Mouse (Mus musculus) kidney, postnatal 0 days (tissue): ENCODE measurements around the gene Twist1. TPM values are rescaled to one million over a fixed set of nuclear protein-coding genes. Genes with fewer than 3 reads are reported as not detected.

ENCODE experiments used
- ATAC-seq: fragments of 200-750 bp; cut with Nextera tagmentation; replicated peaks from 2 replicates; pipeline ENCODE4 v1.8.0; 2017; ENCODE audit warnings: low read depth, moderate number of reproducible peaks, moderate TSS enrichment, moderate library complexity; ENCODE audit not compliant: low FRiP score
- DNase-seq: peaks from one replicate; pipeline ENCODE4 v3.0.0-alpha.2; 2016; ENCODE audit warnings: low spot score
- H3K27ac ChIP-seq: fragments of 300-500 bp; sonication (generic); 2 replicates; pipeline ENCODE4 v1.5.1; 2014; ENCODE audit warnings: mild to moderate bottlenecking
- H3K27me3 ChIP-seq: fragments of 300-500 bp; sonication (generic); 2 replicates; pipeline ENCODE4 v1.6.1; 2014; ENCODE audit warnings: low read length, mixed read lengths; ENCODE audit not compliant: insufficient read depth
- H3K36me3 ChIP-seq: fragments of 300-500 bp; sonication (generic); 2 replicates; pipeline ENCODE4 v1.6.1; 2014; ENCODE audit warnings: low read length, mixed read lengths; ENCODE audit not compliant: insufficient read depth
- H3K4me1 ChIP-seq: fragments of 300-500 bp; sonication (generic); replicated peaks from 2 replicates; pipeline ENCODE4 v1.6.1; 2014; ENCODE audit warnings: antibody characterized with exemption, low read length, mixed read lengths; ENCODE audit not compliant: insufficient read depth
- H3K4me2 ChIP-seq: fragments of 300-500 bp; sonication (generic); 2 replicates; pipeline ENCODE4 v1.6.1; 2014; ENCODE audit warnings: mild to moderate bottlenecking, low read length, moderate library complexity, mixed read lengths
- H3K4me3 ChIP-seq: fragments of 300-500 bp; sonication (generic); replicated peaks from 2 replicates; pipeline ENCODE4 v1.5.1; 2014; ENCODE audit warnings: low read depth, low read length
- H3K9ac ChIP-seq: fragments of 300-500 bp; sonication (generic); 2 replicates; pipeline ENCODE4 v1.6.1; 2014; ENCODE audit warnings: low read depth, low read length
- H3K9me3 ChIP-seq: fragments of 300-500 bp; sonication (generic); replicated peaks from 2 replicates; pipeline ENCODE4 v1.6.1; 2016; ENCODE audit warnings: low read length, inconsistent platforms, mixed read lengths
- CTCF ChIP-seq: IDR thresholded peaks from 2 replicates; pipeline ENCODE4 v1.5.1; 2016; ENCODE audit warnings: antibody characterized with exemption, low read depth, mild to moderate bottlenecking, moderate library complexity
- WGBS: fragments of 180-500 bp; shearing (Covaris S2); extraction: QIAGEN DNeasy Blood & Tissue Kit; methylation state at CpG from one replicate; pipeline ENCODE4 v1.1.7; 2014; 5-methylcytosine and 5-hydroxymethylcytosine counted together
- polyA plus RNA-seq: library from polyadenylated mRNA; unstranded; fragments of >200 nt; fragmentation: Nextera tagmentation; extraction: Ambion mirVana; gene quantifications from 2 replicates; pipeline ENCODE4 v1.2.1, GENCODE M21; 2015

Twist1 gene
- polyA plus RNA-seq, 1 experiment from 2014 or later: 4.3 TPM

- DNase-seq (no peak), ATAC-seq (no peak)
- no peak overlapping the region for H3K4me2 ChIP-seq
- H3K36me3 ChIP-seq: no peaks in the 10 kb centered on the region
- H3K4me3 ChIP-seq: no peak overlapping the region
- WGBS: 21% methylated on average over 5 of the region's 5 CpGs
- H3K9me3 ChIP-seq: no peaks in the 10 kb centered on the region
- TF ChIP-seq CTCF: no peak
- peaks cover 11% of the 10 kb centered on the region for H3K4me1 ChIP-seq
- H3K9ac ChIP-seq: no peak overlapping the region
- H3K27me3 ChIP-seq: peaks cover 66% of the 10 kb centered on the region
- H3K27ac ChIP-seq: no peak overlapping the region
Measured at GRCm38 (mm10) chr12:33965661-33966360, 8.3 kb downstream of the Twist1 start.

DNA sequence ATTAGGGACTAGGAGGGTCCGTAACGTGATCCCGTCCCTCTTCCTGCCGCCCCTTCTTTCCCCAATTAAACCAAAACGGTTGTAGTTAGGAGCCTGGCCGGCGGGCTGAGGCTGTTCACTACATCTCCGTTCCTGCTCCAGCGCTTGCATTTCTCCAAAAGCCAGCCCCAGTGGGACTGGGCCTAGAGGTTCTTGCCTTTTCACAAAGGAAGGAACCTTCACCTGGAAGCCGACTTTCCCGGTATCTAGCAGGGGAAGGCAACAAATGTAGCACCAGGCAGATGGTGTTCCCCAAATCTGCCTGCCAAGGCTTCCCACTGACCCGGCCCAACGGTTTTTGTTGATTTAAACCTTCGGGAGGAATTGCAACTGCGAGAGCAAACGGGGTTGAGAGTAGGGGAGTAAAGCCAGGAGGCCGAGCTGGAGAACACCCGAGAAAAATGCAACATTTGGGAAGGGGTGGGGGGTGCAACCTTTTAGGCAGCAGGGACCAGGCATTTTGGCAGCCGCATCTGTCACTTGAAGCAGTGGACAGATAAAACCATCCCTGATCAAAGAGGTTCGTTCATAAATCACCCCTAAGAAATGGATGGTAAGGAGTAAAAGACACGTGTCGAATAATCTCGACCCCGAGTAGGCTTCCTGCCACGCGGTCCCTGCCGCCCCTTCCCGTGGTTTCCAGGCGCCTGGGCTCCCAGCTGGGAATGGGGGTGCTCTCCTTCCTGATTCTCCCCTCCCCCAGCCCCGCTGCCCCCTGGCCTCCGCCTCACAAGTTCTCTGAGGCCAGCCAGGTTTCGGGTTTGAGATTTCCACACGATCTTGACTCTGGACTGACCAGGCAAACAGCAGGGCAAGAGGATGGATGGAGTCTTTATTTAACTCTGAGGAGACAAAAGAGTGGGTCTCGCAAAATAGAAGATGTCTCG is 9.3 kb downstream of the Twist1 start:
- ATAC-seq: no peak; the same call in 1 of the 2 replicates
- H3K9ac ChIP-seq: no peak overlapping the region
- no peak for TF ChIP-seq CTCF
- no peak overlapping the region for H3K27ac ChIP-seq
- H3K36me3 ChIP-seq: no peaks in the 10 kb centered on the region
- H3K27me3 ChIP-seq: peaks cover 61% of the 10 kb centered on the region
- peak; percentile 58 for DNase-seq
- peak overlapping the region; percentile 48 for H3K4me2 ChIP-seq
- 2% methylated on average over 35 of the region's 35 CpGs for WGBS
- peaks cover 11% of the 10 kb centered on the region for H3K4me1 ChIP-seq
- peak overlapping the region; percentile 21 for H3K4me3 ChIP-seq
- no peaks in the 10 kb centered on the region for H3K9me3 ChIP-seq

DNA sequence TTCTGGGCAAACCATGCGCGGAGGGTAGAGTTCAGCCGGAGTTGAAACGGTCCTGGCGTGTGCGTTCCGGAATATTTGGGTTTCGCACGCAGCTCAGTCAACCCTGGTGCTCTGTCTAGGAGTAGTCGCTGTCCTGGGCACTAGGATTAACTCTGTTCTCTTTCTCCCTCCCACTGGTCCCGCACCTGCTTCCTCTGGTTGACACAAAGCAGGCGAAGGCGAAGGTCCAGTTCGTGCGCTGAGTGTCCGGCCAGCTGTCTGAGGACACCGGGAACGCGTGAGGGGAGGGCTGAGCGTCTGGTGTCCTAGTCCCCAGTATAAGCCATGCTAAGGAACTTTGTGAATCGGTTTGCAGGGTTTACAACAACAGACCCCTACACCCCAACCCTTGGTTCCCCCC is 10.0 kb downstream of the Twist1 start:
- ATAC-seq (peak; percentile 61; the same call in 1 of the 2 replicates), DNase-seq (no peak)
- Histone ChIP-seq H3K4me1 (peaks cover 11% of the 10 kb centered on the region), H3K4me2 (peak overlapping the region; percentile 48), H3K27me3 (peaks cover 55% of the 10 kb centered on the region), H3K4me3 (peak overlapping the region; percentile 21), H3K9ac (no peak overlapping the region), H3K27ac (no peak overlapping the region), H3K36me3 (no peaks in the 10 kb centered on the region), H3K9me3 (no peaks in the 10 kb centered on the region)
- under 1% methylated on average over 21 of the region's 21 CpGs for WGBS
- TF ChIP-seq CTCF: no peak

DNA sequence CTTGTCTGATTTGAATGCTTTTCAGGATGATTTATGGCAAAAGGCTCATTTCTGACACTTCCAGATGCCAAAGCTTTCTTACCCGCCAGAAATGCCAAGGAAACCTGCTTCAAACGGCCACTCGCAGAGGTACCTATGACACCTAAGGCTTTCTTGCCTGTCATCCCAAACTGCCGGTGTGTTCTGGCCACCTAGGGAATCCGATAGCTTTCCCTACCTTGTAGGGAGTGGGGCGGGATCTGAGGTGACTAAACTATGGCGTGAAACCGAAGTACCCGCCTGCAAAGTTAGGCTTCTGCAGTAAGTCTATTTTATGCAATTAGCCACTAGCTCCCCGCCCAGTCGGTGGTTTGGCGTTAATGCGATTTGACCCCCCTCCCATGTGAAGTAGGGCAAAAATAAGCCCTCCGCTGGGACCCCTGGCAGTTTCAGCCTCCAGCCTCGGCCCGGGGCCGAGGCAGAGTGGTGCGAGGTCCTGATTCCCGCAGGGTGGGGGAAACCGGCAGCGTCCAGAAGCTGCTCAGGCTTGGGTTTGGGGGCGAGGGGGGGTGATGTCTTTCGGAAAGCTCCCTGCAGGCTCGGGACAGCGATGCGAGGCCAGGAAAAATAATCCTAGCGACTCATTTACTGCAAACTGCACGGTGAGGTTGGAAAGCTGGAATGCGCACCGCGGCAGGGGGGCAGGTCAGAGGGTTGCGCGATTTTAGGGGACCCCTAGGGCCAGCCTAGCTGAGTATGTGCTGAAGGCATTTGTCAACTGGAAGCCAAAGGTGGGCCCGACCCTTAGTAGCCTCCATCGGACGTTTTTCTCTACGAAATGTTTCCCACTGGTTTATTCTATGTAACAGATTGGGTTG is 10.8 kb downstream of the Twist1 start:
- Histone ChIP-seq H3K9ac (no peak overlapping the region), H3K27me3 (peaks cover 55% of the 10 kb centered on the region), H3K9me3 (no peaks in the 10 kb centered on the region), H3K36me3 (no peaks in the 10 kb centered on the region), H3K4me3 (no peak overlapping the region), H3K27ac (no peak overlapping the region), H3K4me2 (peak overlapping the region; percentile 48), H3K4me1 (peaks cover 11% of the 10 kb centered on the region)
- DNase-seq: no peak
- no peak for ATAC-seq
- no peak for TF ChIP-seq CTCF
- 6% methylated on average over 37 of the region's 37 CpGs for WGBS

- 35% methylated on average over 4 of the region's 4 CpGs for WGBS
- Histone ChIP-seq H3K27me3 (peaks cover 53% of the 10 kb centered on the region), H3K4me3 (no peak overlapping the region), H3K36me3 (no peaks in the 10 kb centered on the region), H3K4me1 (peaks cover 11% of the 10 kb centered on the region), H3K9me3 (no peaks in the 10 kb centered on the region), H3K27ac (no peak overlapping the region), H3K4me2 (no peak overlapping the region), H3K9ac (no peak overlapping the region)
- no peak for TF ChIP-seq CTCF
- DNase-seq (no peak), ATAC-seq (no peak)
Measured at GRCm38 (mm10) chr12:33968898-33969178, 11.4 kb downstream of the Twist1 start.

GRCm38 (mm10) chr12:33980159-33980558 is 22.7 kb downstream of the Twist1 start:
- no peaks in the 10 kb centered on the region for H3K4me1 ChIP-seq
- H3K4me3 ChIP-seq: no peak overlapping the region
- no peaks in the 10 kb centered on the region for H3K36me3 ChIP-seq
- H3K9me3 ChIP-seq: no peaks in the 10 kb centered on the region
- no peak overlapping the region for H3K9ac ChIP-seq
- 86% methylated on average over 4 of the region's 4 CpGs for WGBS
- H3K27me3 ChIP-seq: no peaks in the 10 kb centered on the region
- ATAC-seq (no peak), DNase-seq (no peak)
- no peak for TF ChIP-seq CTCF
- no peak overlapping the region for H3K27ac ChIP-seq
- no peak overlapping the region for H3K4me2 ChIP-seq
